Mouse (Mus musculus) ovary, postnatal 36 days (tissue): Measurements from ENCODE around the gene Rbms2.
"Not testable (repeated sequence)": the region's sequence is repeated elsewhere in the genome, so short reads cannot be mapped to it uniquely, and the experiment has no call there.

ENCODE experiments used
- DNase-seq: peaks from one replicate; pipeline ENCODE4 v3.0.0; 2022; ENCODE audit warnings: low spot score, mixed read lengths

Rbms2 gene

GRCm38 (mm10) chr10:128179989-128180388 is at the start of gene Rbms2:
TSS of gene Rbms2 (minus strand) at chr10:128180297.
- peak; percentile 25 for DNase-seq

GRCm38 (mm10) chr10:128228009-128228408 is 47.9 kb upstream of the Rbms2 start:
- no peak for DNase-seq

- no peak for DNase-seq
These were observed 47.5 kb upstream of the Rbms2 start for GRCm38 (mm10) chr10:128227592-128227991.

GRCm38 (mm10) chr10:128225538-128225937 is 45.4 kb upstream of the Rbms2 start, which contains the start of gene Mip:
TSS of gene Mip (plus strand) at chr10:128225838.
- no peak for DNase-seq

GRCm38 (mm10) chr10:128225064-128225463 is 45.0 kb upstream of the Rbms2 start:
- DNase-seq: no peak

- no peak for DNase-seq
These were observed 41.6 kb upstream of the Rbms2 start for GRCm38 (mm10) chr10:128221533-128222286.

GRCm38 (mm10) chr10:128218387-128219117 is 38.5 kb upstream of the Rbms2 start:
- no peak for DNase-seq

GRCm38 (mm10) chr10:128214981-128215380 is 34.9 kb upstream of the Rbms2 start:
- DNase-seq: no peak

GRCm38 (mm10) chr10:128214112-128214511 is 34.0 kb upstream of the Rbms2 start:
- DNase-seq: not testable (repeated sequence)

- DNase-seq: peak; percentile 32
These were observed 32.8 kb upstream of the Rbms2 start for GRCm38 (mm10) chr10:128212871-128213323.

GRCm38 (mm10) chr10:128212148-128212547 is 32.1 kb upstream of the Rbms2 start:
- no peak for DNase-seq

GRCm38 (mm10) chr10:128211390-128212108 is 31.5 kb upstream of the Rbms2 start, which contains the start of gene Spryd4:
TSS of gene Spryd4 (minus strand) at chr10:128211807.
- DNase-seq: peak; percentile 86

- peak; percentile 26 for DNase-seq
These were observed 30.9 kb upstream of the Rbms2 start for GRCm38 (mm10) chr10:128210954-128211353.

GRCm38 (mm10) chr10:128210131-128210530 is 30.0 kb upstream of the Rbms2 start:
- no peak for DNase-seq

GRCm38 (mm10) chr10:128209311-128210009 is 29.4 kb upstream of the Rbms2 start:
- no peak for DNase-seq

- no peak for DNase-seq
These were observed 28.2 kb upstream of the Rbms2 start for GRCm38 (mm10) chr10:128208326-128208725.

- no peak for DNase-seq
These were observed 24.8 kb upstream of the Rbms2 start for GRCm38 (mm10) chr10:128204941-128205340.

GRCm38 (mm10) chr10:128201856-128202255 is 21.8 kb upstream of the Rbms2 start:
- DNase-seq: no peak

GRCm38 (mm10) chr10:128194551-128195461 is 14.7 kb upstream of the Rbms2 start:
- DNase-seq: no peak

GRCm38 (mm10) chr10:128194024-128194550 is 14.0 kb upstream of the Rbms2 start, which contains the start of gene Gls2:
TSS of gene Gls2 (plus strand) at chr10:128194457.
- peak; percentile 95 for DNase-seq
